Mouse (Mus musculus) cortical plate, adult 2 months (tissue): ENCODE results near the gene Sdk1.

Experiments used
- CTCF ChIP-seq: fragments of 200-500 bp; IDR thresholded peaks from 2 replicates; pipeline ENCODE4 v1.5.1; 2011; ENCODE audit warnings: mild to moderate bottlenecking, control low read depth, low read length; ENCODE audit not compliant: insufficient read depth; ENCODE audit errors: extremely low read depth
- POLR2A ChIP-seq: fragments of 200-500 bp; IDR thresholded peaks from 2 replicates; pipeline ENCODE4 v1.6.1; 2011; ENCODE audit warnings: mild to moderate bottlenecking, low read length, control low read depth; ENCODE audit not compliant: insufficient read depth; ENCODE audit errors: extremely low read depth

DNA sequence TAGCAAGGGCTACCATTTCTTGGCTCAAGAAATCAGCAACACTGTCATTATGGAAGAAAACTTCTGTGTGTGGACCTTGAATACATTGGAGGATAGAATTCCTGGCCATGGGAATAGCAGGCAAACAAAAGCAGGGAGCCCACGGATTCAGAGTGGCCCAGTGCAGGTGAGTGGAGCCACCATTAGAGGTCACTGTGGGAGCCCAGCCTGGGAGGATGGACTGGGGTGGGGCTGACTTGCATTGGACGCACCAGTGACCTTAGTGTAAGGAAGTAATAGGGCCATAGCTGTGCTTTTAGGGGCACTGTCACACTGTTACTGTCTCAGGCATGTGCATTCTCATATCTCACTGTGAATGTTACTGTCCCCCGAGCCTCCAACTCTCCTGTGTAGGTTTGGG lies 1001.3 kb downstream of the Sdk1 start:
- TF ChIP-seq CTCF, result no peak
- TF ChIP-seq POLR2A, result no peak
